Mouse (Mus musculus) E14TG2a.4 (cell line): Measurements from ENCODE around the gene Zfp646.

Experiments
- CTCF ChIP-seq: conservative IDR thresholded peaks from 2 replicates; pipeline ENCODE4 v1.5.1; 2014; ENCODE audit warnings: low read length
- NANOG ChIP-seq: IDR thresholded peaks from 2 replicates; pipeline ENCODE4 v1.6.1; 2014; ENCODE audit warnings: borderline replicate concordance, low read length, mixed read lengths
- POU5F1 ChIP-seq: IDR thresholded peaks from 2 replicates; pipeline ENCODE4 v1.6.1; 2014; ENCODE audit warnings: low read length, borderline replicate concordance

DNA sequence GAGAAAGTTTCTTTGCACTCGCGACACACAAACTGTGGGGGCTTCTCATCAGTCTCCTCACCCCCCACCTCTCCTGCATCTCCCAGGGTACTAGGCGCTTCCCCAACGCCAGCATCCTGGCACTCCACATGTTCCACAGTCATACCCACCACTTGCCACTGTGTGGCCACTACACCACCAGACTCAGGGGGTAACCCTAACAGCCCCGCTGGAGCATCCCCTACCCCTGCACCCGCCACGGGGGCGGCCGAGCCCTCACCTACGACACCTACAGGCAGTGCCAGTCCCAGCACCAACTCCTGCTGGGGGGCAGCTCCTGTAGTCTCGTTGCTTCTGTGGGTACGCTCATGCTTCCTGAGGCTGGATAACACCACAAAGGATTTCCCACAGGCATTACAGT, 9.6 kb upstream of the Zfp646 start:
- TF ChIP-seq CTCF (no peak), NANOG (no peak), POU5F1 (no peak)
